8 mouse cellular contexts compared by ENCODE assay signal in the genomic region with DNA sequence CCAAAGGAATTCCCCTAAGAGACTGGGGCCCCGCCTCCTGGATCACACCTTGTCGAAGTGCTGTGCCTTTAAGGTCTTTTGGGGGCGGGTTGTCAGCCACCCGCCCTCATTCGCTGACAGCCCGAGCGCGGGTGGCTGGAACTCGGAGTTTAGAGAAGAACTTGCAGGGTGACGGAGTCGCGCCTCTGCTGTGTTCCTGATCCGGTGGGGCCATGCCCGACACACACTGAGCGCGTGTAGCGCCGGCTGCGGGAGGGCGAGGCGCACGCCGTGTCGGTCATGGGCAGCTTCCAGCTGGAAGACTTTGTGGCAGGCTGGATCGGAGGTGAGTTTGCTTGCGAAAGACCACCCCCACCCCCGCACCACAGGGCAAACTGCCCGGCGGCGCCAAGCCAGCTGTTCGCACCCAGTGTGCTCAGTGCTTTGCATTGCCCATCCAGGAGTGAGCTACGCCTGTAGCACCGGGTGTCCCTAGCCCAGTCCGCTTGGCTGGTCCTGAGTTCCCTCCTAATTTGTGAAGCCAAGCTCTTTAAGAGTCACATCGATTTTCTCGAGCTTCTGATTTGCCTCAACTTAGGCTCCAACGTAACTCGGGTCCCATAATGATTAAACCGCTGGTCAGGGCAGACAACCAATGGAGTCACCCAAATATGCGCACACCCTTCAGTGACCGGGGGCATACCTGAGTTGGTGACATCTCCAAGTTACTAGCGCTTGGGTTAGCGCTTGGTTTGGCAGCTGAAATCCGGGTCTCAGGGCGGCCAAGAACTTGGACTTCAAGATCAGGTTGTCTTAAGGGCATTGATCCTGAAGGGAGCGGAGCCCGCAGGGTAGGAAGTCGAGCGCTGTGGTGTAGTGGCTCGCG. TPM values are rescaled to one million over a fixed set of nuclear protein-coding genes. Genes with fewer than 3 reads are reported as not detected.
DNase-seq lines count a peak whose midpoint lies in the region; ATAC-seq lines count a peak whose summit lies in the region.

A gene (plus strand): TSS at position 145 of the 865 bp plus-strand sequence.

- 3% methylated on average over 51 of the region's 51 CpGs for WGBS in heart, embryonic 15.5 days

- no peak within 1 kb of the TSS for H3K9ac ChIP-seq in heart, embryonic 15.5 days

- H3K27ac ChIP-seq in heart, embryonic 15.5 days, result no peak within 1 kb of the TSS

- ATAC-seq in frontal cortex, adult (ENCODE audit: low TSS enrichment), result peak; percentile 64
- ATAC-seq in common myeloid progenitor, adult 5-6 weeks (replicated peaks; ENCODE audit: low read depth, poor library complexity, severe bottlenecking), result peak; percentile 57
- no peak for ATAC-seq in heart, embryonic 15.5 days (replicated peaks; ENCODE audit: insufficient number of reproducible peaks, insufficient read depth, low FRiP score, low read depth)

- peaks cover 14% of the 10 kb centered on the region for H3K4me1 ChIP-seq in heart, embryonic 15.5 days (replicated peaks)

- no peaks in the 10 kb centered on the region for H3K9me3 ChIP-seq in heart, embryonic 15.5 days (replicated peaks)

- no peaks in the 10 kb centered on the region for H3K36me3 ChIP-seq in heart, embryonic 15.5 days

- H3K4me3 ChIP-seq in heart, embryonic 15.5 days, result peak within 1 kb of the TSS; percentile 42

- peaks cover 66% of the 10 kb centered on the region for H3K27me3 ChIP-seq in heart, embryonic 15.5 days

- no peak for DNase-seq in frontal cortex, postnatal 14 days (ENCODE audit: low spot score in 2 of 2)
- peak; percentile 59 for DNase-seq in kidney, postnatal 10 days
- peak; percentile 33 for DNase-seq in lung, postnatal 14 days
- peak; percentile 54 for DNase-seq in urinary bladder, postnatal 14 days (ENCODE audit: low spot score)
- no peak for DNase-seq in spleen, postnatal 10 days (ENCODE audit: low spot score in 2 of 2)

- H3K4me2 ChIP-seq in heart, embryonic 15.5 days, result peak within 1 kb of the TSS; percentile 80

RNA-seq across cellular contexts. Expression of the gene that starts here (rescaled TPM):
- total RNA-seq in common myeloid progenitor, adult 5-6 weeks (2017), result not detected in 2 replicates
- 0.04 and 0.05 TPM in 2 replicates for polyA plus RNA-seq in heart, embryonic 15.5 days (2015; fragmentation: Nextera tagmentation; extraction: Ambion mirVana)

Comparison
In these comparisons a context has a peak if more than half of its experiments do, and no peak if none do; other contexts are left out.
1. Peak in ATAC-seq in common myeloid progenitor, adult 5-6 weeks; RNA of the gene not detected or under 1 TPM.
2. DNase-seq: peak in kidney, postnatal 10 days (single experiment), lung, postnatal 14 days (single experiment) and urinary bladder, postnatal 14 days (single experiment); none in frontal cortex, postnatal 14 days (0 of 2) and spleen, postnatal 10 days (0 of 2).